Mouse (Mus musculus) kidney, adult 2 months (tissue): ENCODE results near the gene Etv5.

Experiments
- CTCF ChIP-seq: fragments of 200-500 bp; conservative IDR thresholded peaks from 2 replicates; pipeline ENCODE4 v1.5.1; 2011; ENCODE audit warnings: low read depth, mild to moderate bottlenecking, control low read depth, low read length, moderate library complexity, mixed read lengths; ENCODE audit not compliant: insufficient read depth, insufficient read length
- POLR2A ChIP-seq: fragments of 200-500 bp; IDR thresholded peaks from one replicate; pipeline ENCODE4 v1.6.1; 2011; ENCODE audit warnings: low read depth, low read length, control low read depth

- TF ChIP-seq POLR2A (no peak), CTCF (no peak)
Measured at GRCm38 (mm10) chr16:22460960-22461359, 21.4 kb upstream of the Etv5 start.
